8 mouse cellular contexts compared by ENCODE assay signal in the genomic region with DNA sequence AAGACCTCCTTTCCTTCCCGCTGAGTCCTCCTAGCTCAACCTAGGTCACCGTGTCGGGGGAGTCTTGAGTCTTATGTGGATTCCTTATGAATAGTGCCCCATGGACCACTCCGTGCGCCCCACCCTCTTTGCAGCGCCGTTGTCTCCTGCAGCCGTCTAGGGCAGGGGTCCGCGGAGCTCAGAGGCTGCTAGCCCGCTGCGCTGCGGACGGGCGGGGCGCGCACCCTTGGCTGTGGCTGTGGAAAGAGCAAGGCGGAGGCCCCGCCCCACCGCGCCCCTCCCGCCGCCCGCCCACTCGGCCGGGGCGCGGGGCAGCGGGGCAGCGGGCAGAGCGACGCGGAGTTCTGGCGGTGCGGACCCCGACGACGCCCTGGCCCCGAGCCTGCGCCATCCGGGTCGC. TPM values are rescaled to one million over a fixed set of nuclear protein-coding genes. Genes with fewer than 3 reads are reported as not detected.
DNase-seq lines count a peak whose midpoint lies in the region; ATAC-seq and TF ChIP-seq lines count a peak whose summit lies in the region.

A gene (plus strand): TSS at position 302 of the 400 bp plus-strand sequence.

- WGBS in hindbrain, embryonic 13.5 days = 2% methylated on average over 28 of the region's 42 CpGs
- 3% methylated on average over 38 of the region's 42 CpGs for WGBS in liver, embryonic 15.5 days (ENCODE audit: insufficient replicate concordance)

- TF ChIP-seq CTCF in ES-Bruce4 (IDR thresholded peaks at IDR 0.05; ENCODE audit: low read depth, low read length) = no peak

- H3K36me3 ChIP-seq in ES-Bruce4 (ENCODE audit: control insufficient read depth, insufficient read depth, low read length, poor library complexity, severe bottlenecking) = no peaks in the 10 kb centered on the region
- H3K36me3 ChIP-seq in hindbrain, embryonic 13.5 days = no peaks in the 10 kb centered on the region
- no peaks in the 10 kb centered on the region for H3K36me3 ChIP-seq in liver, embryonic 15.5 days (replicated peaks)

- peaks cover 11% of the 10 kb centered on the region; the same call in 1 of the 2 replicates for H3K27me3 ChIP-seq in ES-Bruce4 (ENCODE audit: control insufficient read depth, insufficient read depth, low read length, poor library complexity, severe bottlenecking)
- H3K27me3 ChIP-seq in hindbrain, embryonic 13.5 days = peaks cover 78% of the 10 kb centered on the region
- peaks cover 83% of the 10 kb centered on the region for H3K27me3 ChIP-seq in liver, embryonic 15.5 days

- TF ChIP-seq EP300 in ES-Bruce4 (IDR thresholded peaks at IDR 0.05; ENCODE audit: insufficient read depth, low read depth, low read length) = no peak

- peak within 1 kb of the TSS; percentile 52 for H3K4me2 ChIP-seq in hindbrain, embryonic 13.5 days
- peak within 1 kb of the TSS; percentile 61 for H3K4me2 ChIP-seq in liver, embryonic 15.5 days

- H3K9me3 ChIP-seq in ES-Bruce4 (replicated peaks; ENCODE audit: control insufficient read depth, insufficient read depth, low read length, poor library complexity, severe bottlenecking) = no peaks in the 10 kb centered on the region
- no peaks in the 10 kb centered on the region for H3K9me3 ChIP-seq in hindbrain, embryonic 13.5 days
- H3K9me3 ChIP-seq in liver, embryonic 15.5 days (replicated peaks) = no peaks in the 10 kb centered on the region

- TF ChIP-seq POLR2A in ES-Bruce4 (IDR thresholded peaks at IDR 0.05; ENCODE audit: insufficient read depth, low read length) = no peak

- H3K27ac ChIP-seq in ES-Bruce4 (ENCODE audit: insufficient read depth, low read length) = no peak within 1 kb of the TSS
- no peak within 1 kb of the TSS for H3K27ac ChIP-seq in hindbrain, embryonic 13.5 days
- no peak within 1 kb of the TSS for H3K27ac ChIP-seq in liver, embryonic 15.5 days (replicated peaks)

- peak within 1 kb of the TSS; percentile 42; the same call in 1 of the 2 replicates for H3K9ac ChIP-seq in ES-Bruce4 (ENCODE audit: low read depth, poor library complexity, severe bottlenecking)
- peak within 1 kb of the TSS; percentile 61 for H3K9ac ChIP-seq in hindbrain, embryonic 13.5 days
- H3K9ac ChIP-seq in liver, embryonic 15.5 days = no peak within 1 kb of the TSS

- ATAC-seq in hindbrain, embryonic 13.5 days (ENCODE audit: low FRiP score) = no peak
- no peak for ATAC-seq in liver, embryonic 15.5 days (ENCODE audit: insufficient read depth)

- H3K4me1 ChIP-seq in ES-Bruce4 (ENCODE audit: control insufficient read depth, insufficient read depth, low read length) = no peaks in the 10 kb centered on the region
- H3K4me1 ChIP-seq in hindbrain, embryonic 13.5 days (replicated peaks) = peaks cover 22% of the 10 kb centered on the region
- peaks cover 9% of the 10 kb centered on the region; the same call in 1 of the 2 replicates for H3K4me1 ChIP-seq in liver, embryonic 15.5 days (replicated peaks)

- peak; percentile 29 for DNase-seq in embryo, embryonic 10 days (ENCODE audit: low spot score)
- peak; percentile 39 for DNase-seq in retina, embryonic 14.5 days (ENCODE audit: low spot score)
- no peak for DNase-seq in spleen, postnatal 36 days (ENCODE audit: low spot score in 2 of 2)
- no peak for DNase-seq in B cell, adult 2 months
- DNase-seq in cerebellum, postnatal 36 days = no peak

- peak within 1 kb of the TSS; percentile 58 for H3K4me3 ChIP-seq in ES-Bruce4 (ENCODE audit: low read depth, low read length)
- H3K4me3 ChIP-seq in hindbrain, embryonic 13.5 days = peak within 1 kb of the TSS; percentile 35
- peak within 1 kb of the TSS; percentile 38 for H3K4me3 ChIP-seq in liver, embryonic 15.5 days (replicated peaks)

RNA-seq across cellular contexts. Expression of the gene that starts here (rescaled TPM):
- polyA plus RNA-seq in ES-Bruce4 (2011; ENCODE audit: insufficient read depth, insufficient read length, low read depth, missing spikeins) = 1.0 and 1.2 TPM in 2 replicates
- 7.6 and 10.1 TPM in 2 replicates for polyA plus RNA-seq in hindbrain, embryonic 13.5 days (2015; fragmentation: Nextera tagmentation; extraction: Ambion mirVana)
- polyA plus RNA-seq in liver, embryonic 15.5 days (2015; fragmentation: Nextera tagmentation; extraction: Ambion mirVana) = 1.1 TPM in 2 replicates

Comparison
In these comparisons a context has a peak if more than half of its experiments do, and no peak if none do; other contexts are left out.
1. DNase-seq: peak in embryo, embryonic 10 days (single experiment) and retina, embryonic 14.5 days (single experiment); none in spleen, postnatal 36 days (0 of 2), B cell, adult 2 months (0 of 2) and cerebellum, postnatal 36 days (0 of 2).
2. Peak in every context shown above with its lines, with median percentiles within 50 percentile points of each other: H3K4me3 ChIP-seq.